Mouse (Mus musculus): ENCODE results near the gene Plppr4.

Plppr4 gene

GRCm38 (mm10) chr3:117360528-117360927, at the start of gene Plppr4:
Gene Plppr4 (minus strand): TSS chr3:117360876.
- no peak for DNase-seq (ENCODE audit: low spot score)

GRCm38 (mm10) chr3:117405821-117406220, 45.1 kb upstream of the Plppr4 start:
- DNase-seq (ENCODE audit: low spot score): no peak

DNA sequence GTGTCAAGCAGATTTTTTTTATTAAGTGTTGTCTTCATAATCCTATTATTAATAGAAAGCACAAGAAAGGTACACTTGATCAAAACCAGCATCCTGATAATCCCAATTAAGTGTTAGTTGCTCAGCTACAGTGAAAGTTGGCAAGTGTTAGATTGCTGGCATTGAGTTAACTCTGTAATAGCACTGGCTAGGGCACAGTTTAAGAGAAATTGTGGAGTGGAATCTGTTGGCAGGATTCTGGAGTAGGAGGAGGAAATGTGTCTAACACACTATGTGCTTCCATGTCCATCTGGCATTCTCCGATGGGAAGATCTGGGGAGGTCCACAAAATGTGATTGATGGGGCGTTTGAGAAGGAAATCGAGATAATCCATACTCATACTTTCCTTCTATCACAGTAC, 43.1 kb upstream of the Plppr4 start:
- no peak for DNase-seq (ENCODE audit: low spot score)

- DNase-seq (ENCODE audit: low spot score): no peak
These were observed 5.4 kb upstream of the Plppr4 start for GRCm38 (mm10) chr3:117366041-117366440.

DNA sequence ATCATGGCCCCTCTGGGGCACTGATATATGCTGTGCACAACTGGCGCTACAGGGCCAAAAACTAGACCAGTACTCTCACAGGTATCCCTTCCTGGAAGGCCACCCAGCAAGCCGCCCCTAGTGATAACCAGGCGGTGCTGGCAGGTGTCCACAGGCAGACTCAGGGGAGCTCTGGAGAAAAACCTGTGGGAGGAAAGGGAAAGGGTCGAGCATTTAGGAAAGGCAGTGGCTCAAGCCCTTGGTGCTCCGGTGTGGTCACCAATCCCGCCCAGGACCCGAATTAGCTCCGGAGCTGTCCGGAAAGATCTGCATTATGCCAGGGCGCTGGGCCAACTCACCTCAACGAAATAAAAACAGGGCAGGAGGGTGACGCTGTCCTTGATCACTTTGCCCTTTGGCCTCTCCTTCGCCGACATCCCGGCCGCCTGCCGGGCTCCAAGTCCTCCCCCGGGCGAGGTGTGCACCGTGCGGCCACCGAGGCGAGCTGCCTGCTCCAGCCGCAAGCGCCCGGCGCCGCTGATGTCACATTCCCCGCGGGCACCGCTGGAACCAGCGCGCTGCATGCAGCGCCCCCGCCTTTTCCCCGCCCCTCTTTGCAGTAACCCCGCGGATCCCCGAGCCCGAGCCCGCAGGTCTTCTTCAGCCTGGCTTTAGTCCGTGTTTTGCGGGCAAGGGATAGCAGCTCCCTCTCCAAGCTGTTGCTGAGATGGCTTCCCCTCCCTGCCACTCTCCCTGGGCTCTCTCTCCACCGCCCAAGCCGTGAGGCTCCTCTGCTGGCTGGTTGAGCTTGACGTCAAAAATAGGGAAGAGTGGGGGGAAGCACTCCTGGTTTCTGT, 772 bp downstream of the Plppr4 start:
- peak; percentile 22 for DNase-seq (ENCODE audit: low spot score)

DNA sequence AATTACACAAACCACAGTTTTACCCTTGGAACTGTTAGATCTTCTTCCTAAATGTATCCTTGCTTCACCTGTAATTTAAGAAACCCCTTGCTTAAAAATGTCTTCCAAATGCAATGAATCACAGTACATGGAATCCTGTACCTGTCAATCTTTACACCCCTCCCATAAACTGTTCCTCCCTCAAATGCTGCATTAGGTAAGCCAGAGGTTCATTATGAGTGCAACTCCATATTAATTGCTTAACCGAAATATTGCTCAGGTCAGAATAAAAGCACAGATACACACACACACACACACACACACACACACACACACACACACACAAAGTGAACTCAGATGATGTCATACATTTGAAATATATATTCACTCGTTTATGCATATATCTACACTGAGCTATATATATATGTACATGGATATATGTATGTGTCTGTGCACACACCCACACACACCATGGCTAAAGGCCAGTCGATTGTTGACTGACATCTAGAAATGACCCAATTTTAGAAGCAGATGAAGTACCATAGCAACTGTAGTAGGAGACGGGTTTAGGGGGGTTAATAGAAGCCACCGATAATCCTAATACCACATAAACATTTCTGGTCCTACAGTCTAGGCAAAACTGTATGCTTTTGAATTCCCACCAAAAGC, 1.6 kb downstream of the Plppr4 start:
- DNase-seq (ENCODE audit: low spot score): no peak

DNA sequence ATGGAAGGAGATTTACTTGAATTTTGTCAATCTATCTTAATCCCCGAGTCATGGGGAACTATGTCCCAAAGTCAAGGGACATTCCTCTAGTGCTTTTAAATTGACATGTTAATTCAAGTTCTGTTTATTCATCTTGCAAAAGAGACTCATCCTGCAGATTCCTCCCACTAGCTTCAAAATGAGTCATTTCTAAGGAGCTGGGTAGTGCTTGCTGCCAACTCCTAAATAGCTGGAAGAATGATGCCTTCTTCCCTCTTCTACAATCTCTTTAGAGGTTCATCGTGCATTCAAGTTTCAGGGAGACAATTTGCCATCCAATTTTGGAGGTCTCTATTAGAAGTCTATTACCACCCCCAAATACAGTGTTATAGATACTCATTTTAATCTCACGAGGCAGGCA, 3.3 kb downstream of the Plppr4 start:
- no peak for DNase-seq (ENCODE audit: low spot score)

DNA sequence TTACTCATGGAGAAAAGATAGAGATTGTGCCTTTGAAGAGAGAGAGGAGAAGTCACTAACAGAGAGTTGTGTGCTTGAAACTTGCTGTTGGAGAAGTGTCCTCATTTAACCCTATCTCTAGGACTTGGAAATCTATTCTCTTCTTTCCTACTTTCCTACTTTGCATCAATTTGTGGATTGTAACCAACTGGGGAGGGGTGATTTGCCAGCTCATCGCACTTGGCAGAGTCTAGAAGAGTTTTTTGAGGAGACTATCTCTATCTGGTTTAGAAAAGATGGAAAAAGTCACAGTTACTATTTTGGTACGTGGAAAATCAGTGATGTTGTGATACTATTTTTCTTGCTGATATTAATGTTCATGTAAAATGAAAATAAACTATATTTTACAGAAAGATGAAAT, 6.7 kb downstream of the Plppr4 start:
- no peak for DNase-seq (ENCODE audit: low spot score)

DNA sequence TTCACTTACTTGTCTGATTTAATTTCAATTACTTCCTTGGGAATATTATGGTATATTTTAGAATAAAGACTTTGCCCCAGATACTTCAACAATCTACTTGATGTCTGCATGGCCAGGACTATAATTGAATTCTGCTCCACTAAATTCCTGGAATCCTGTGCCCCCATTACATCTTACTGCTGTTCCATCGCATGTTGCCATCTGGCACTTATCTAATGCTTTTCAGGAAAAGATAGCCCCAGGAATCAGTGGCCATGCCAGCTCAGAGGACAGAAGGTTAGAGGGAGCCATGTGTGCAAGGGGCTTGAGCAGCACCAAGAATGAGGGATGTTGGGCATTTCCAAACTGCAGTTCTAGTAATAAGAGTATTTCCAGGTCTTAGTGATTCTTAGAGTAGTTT, 14.3 kb downstream of the Plppr4 start:
- no peak for DNase-seq (ENCODE audit: low spot score)

GRCm38 (mm10) chr3:117331502-117331901, 29.2 kb downstream of the Plppr4 start:
- DNase-seq (ENCODE audit: low spot score): no peak

DNA sequence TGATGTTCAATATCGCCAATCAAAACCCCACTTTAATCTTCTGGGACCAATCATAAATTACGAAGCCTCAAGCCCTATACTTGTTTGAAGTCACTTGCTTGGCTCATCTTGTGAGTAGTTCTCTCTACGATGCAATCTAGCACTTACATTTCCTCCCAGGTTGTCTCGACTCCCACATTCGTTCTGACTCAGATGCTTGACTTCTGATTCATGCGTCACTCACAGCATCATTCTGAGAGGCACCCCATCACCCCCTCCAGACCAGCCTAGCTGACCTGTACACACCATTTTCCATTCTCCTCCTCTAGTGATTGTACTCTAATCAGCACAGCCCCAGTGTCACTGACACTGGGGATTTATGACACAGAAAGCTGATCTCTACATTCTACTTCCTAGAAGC, 31.2 kb downstream of the Plppr4 start:
- no peak for DNase-seq (ENCODE audit: low spot score)

DNA sequence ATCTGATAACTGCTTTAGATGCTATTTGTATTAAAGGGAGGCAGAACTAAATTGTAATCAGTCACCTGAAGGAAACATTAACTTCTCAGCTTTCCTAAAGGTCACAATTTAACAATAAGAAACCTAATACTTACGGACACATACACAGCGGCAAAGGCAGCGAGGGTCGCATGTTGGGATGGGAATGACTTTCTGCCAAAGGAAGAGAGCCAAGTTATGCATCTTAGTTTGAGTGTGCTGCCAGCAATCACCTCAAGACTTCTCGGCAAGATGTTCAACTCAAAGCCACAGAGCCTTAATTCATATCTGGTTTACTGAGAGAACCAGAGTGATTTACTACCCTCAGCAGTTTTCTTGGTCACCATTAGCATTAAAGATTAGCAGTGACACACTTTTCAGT, 34.1 kb downstream of the Plppr4 start:
- DNase-seq (ENCODE audit: low spot score): no peak

- no peak for DNase-seq (ENCODE audit: low spot score)
These were observed 41.0 kb downstream of the Plppr4 start for GRCm38 (mm10) chr3:117319671-117320070.

- DNase-seq (ENCODE audit: low spot score): no peak
These were observed 47.3 kb downstream of the Plppr4 start for GRCm38 (mm10) chr3:117313339-117313738.

DNA sequence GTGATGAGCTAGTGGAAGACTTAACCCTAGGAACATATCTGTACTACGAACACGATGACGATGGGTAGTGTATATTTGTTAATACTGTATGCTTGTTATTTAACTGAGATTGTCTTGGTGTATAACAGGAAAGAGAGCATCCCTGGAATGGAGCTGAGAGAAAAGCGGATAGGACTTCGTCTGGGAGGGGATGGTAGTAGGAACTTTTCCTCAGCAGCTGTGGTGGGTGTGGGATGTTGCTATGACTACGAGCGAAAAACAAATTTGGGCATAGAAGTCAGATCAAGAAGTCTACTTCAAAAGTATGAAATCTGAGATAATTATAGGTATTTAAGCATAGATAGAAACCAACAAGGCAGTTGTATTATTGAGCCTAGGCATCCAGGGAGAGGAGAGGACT, 48.6 kb downstream of the Plppr4 start:
- no peak for DNase-seq (ENCODE audit: low spot score)

- no peak for DNase-seq (ENCODE audit: low spot score)
These were observed 49.8 kb downstream of the Plppr4 start for GRCm38 (mm10) chr3:117310801-117311368.

- no peak for DNase-seq (ENCODE audit: low spot score)
These were observed 51.1 kb downstream of the Plppr4 start for GRCm38 (mm10) chr3:117309580-117309910.

DNA sequence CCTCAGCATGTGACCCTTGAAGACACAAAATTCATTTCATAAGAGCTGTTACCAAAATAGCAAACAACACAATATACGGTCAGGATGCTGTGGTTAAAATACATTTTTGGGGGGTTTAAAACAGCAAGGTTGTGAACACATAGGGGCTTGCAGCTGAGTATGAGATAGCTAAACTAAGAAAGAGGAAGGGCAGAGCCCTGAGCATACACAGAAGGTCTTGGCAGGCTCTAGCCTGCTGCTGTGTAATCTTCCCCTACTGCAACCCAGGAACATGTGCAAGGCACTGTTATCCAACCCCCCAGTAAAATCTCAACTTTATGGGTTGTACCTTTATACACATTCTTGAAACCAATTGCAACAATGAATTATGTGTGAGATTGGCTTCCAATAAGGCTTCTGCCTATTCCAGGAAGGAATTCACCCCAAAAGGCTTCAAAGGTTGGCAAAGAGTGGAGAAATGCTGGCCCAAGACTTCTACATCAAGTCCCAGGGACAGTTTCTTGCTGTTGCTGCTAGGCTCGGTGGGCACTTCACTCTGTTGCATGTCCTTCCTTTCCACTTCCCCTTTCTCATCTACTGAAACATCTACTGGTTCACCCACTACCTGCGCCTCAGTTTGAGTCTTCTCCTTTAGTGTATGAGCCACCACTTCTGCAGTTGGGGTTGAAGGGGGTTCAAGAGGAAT, 51.6 kb downstream of the Plppr4 start:
- no peak for DNase-seq (ENCODE audit: low spot score)

GRCm38 (mm10) chr3:117307555-117307954, 53.1 kb downstream of the Plppr4 start:
- DNase-seq (ENCODE audit: low spot score): no peak

DNA sequence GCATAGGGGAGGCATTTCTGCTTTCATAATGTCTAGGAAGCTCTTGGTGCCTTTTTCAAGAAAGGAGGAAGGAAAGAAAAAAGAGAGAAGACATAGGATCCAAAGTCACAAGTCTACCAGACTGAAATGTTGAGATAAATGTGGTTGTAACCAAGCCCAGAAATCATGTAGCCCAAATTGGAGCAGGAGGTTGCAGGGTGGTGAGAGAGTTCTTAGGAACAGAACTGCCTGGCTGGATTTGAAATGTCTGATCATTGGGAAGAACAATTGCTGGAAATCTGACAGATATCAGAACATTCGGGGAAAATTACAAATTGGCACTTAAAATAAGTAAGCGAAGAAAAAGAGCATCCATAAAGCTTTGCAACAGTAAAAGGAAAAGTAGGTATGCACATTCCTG, 56.6 kb downstream of the Plppr4 start:
- no peak for DNase-seq (ENCODE audit: low spot score)

DNA sequence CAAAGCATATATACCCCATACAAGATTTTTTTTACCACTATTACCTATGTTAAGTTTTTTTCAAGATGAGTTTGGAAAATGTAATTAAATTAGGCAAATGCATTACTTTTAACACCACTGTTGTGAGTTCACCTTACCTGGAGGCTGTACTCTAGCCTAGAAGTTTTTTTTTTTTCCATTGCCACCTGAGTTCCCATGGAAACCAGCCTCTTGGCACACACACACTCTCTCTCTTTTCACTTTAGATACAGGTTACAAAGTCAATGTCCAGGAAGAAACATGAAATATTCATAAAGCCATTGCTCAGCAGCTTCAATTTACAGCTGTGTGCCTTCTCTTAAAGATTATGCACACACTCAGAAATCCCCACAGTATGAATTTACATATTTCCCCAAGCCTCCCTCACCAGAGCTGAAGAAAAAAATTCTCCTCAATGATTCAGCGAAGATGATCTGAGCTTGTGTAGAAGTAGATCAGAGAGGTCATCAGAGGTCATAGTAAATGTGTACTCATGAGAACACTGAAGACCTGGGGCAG, 59.9 kb downstream of the Plppr4 start:
- no peak for DNase-seq (ENCODE audit: low spot score)

DNA sequence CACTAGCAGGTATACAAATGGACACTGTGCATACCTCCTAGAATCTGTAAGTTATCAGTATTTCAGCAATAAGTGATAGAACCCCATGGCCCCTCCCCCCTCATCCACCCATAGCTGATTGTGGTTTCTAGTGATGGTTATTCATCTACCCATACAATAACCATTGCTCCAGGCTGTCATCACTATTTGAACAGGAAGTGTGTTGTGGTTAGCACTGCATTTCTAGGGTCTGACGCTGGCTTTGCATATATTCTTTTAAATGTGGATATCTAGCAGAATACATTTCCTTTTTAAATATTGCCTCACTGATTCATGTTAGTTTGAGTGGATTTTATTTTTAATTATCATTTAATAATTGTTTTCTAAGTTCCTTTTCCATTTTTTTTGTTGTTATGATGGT, 62.9 kb downstream of the Plppr4 start:
- DNase-seq (ENCODE audit: low spot score): no peak

Measured in ovary, postnatal 14 days (tissue).